Mouse (Mus musculus) embryonic stem cell, embryonic (primary cell): ENCODE measurements around the gene Ccna1.

Experiments used
- CTCF ChIA-PET, 4 experiments: fragments of 300-600 bp in 2 of 4; fragments of 350-600 bp in 2 of 4; sonication (Branson Sonifier 250); formaldehyde crosslinking; loops; one replicate each; lab custom pipeline; 2022; ENCODE audit warnings: inconsistent platforms in 2 of 4; lab: Charles Lee
- POLR2A ChIA-PET, 4 experiments: fragments of 300-600 bp in 2 of 4; fragments of 350-600 bp in 2 of 4; sonication (Branson Sonifier 250); formaldehyde crosslinking; loops; one replicate each; lab custom pipeline; 2022; ENCODE audit warnings: antibody characterized with exemption in 4 of 4, inconsistent platforms in 1 of 4; lab: Charles Lee

Ccna1 gene

DNA sequence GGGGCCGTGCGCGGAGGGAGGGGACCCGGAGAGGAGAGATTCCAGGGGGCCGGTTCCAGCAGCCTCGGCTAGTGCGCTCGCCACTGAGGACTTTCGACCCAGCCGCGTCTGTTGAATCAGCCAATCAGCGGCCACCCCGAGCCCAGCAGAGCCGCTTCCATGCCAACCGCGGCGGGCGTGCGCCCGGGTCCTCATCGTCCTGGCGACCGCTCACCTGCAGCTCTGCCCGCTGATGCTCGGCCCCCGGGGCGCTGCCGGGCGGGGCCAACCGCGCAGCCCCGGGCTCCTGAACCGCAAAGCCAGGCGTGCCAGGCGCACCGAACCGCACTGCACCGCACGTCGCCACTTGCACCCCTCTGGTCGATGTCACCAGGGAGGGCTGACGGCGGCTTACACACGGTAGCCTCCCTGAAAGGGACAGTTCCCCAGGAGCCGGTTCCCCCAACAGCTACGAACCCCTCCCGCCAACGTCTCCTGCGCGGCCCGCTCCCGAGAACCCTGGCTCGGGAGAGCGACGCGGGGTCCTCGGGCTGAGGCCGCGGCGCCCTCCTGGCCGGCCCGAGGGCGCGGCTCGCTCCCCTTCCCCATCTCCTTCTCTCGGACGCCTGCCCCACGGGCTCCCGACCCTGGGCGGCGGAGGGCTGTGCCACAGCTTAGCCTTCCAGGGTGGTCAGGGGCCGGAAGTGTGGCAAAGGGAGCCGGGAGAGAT lies at the start of gene Ccna1:
Ccna1 (minus strand) TSS at position 464 of the 709 bp plus-strand sequence.
- POLR2A ChIA-PET: interaction anchor here in 3 of 4 experiments (0.6 to 1.7 kb wide), 4 partner anchors 11 to 416 kb away, joined by 3 to 7 read pairs (median 4); no protein-coding TSS in a partner anchor
- CTCF ChIA-PET: no interaction called here

DNA sequence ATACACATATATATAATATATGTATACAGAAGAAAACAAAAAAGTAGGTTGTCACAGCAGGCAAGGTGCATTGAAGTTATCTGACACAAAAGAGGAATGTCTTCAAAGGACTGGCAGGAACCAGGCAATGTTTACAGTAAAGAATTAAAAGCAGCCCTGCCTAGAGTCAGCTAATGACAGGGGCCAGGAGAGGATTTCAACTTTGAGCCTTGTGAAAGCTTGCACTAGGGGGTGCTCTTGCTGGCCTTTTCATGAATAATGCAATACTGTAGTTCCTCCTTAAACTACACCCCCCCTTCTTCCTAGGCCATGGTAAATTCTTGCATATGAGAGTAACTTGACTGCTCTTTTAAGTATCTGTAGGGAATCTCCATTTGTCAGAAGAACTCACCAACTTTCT lies 45.8 kb upstream of the Ccna1 start:
- ChIA-PET CTCF (no interaction called here), POLR2A (no interaction called here)

DNA sequence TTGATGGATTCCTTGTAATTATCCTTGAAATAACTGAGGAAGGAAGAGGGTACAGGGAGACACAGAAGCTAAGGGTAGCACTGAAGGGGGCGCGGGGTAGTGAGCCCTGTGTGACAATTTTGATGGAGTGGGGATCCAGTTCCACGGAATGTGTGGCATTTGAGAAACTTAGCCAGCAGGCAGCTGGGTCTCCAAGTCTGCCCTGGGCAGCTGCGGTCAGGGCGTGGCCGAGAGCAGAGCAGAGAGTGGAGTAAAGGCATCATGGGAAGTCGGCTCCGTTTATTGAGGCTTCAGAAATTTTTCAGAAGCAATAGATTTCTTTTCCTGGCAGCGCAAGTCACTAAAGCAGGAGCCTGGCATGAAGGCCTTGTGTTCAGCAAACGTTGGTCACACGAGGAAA lies 43.7 kb upstream of the Ccna1 start:
- ChIA-PET POLR2A (interaction anchor here in 1 of 4 experiments (1.6 kb wide), 1 partner anchor 13 kb away, joined by 5 read pairs; the partner anchor contains the start of gene Spg20), CTCF (interaction anchor here in 1 of 4 experiments (0.5 to 0.6 kb wide), 2 partner anchors 16 to 164 kb away, joined by 4 to 8 read pairs; no protein-coding TSS in a partner anchor)

DNA sequence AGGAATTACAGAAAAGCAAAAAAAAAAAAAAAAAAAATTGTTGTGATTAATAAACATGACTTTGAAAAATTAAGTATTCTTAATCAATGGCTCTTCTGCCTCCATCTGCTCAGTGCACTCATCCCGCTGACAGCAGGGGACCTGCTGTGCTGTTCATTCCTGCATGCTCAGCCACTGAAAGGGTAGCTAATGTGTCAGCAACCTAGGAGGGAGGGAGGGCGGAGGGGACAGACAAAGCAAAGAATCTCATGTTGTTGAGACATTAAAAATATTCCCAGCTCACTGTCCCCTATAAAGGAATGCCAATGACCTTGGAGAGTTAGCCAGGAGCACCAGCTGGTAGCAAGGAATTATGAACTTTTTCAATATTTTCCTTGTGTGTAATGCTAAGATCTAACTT lies 42.7 kb upstream of the Ccna1 start:
- ChIA-PET CTCF (interaction anchor here in 2 of 4 experiments (0.7 to 1.1 kb wide), 2 partner anchors 139 to 256 kb away, joined by 3 to 6 read pairs; no protein-coding TSS in a partner anchor), POLR2A (interaction anchor here in 3 of 4 experiments (0.6 to 1.6 kb wide), 3 partner anchors 9 to 21 kb away, joined by 3 to 5 read pairs (median 3); partner anchors contain the start of gene Spg20 (in 1 of the 3))

DNA sequence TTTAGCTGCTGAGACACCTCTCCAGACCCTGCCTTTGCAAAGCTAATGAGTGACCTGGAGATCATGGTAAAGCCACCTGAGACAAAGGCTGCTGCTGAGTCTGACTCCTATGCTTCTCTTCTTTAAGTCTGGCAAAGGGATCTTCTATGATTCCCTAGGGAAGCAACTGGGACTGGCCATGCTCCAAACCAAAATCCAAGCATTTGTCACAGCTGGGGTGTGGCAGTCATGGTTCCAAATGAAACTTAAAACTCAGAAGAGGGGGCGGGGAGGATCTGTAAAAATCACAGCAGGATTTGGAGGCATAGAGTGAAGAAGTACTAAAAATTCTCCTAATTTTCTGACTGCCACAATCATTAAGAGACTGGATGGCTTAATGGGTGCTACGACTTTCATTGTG lies 41.9 kb upstream of the Ccna1 start:
- CTCF ChIA-PET: interaction anchor here in 2 of 4 experiments (1.8 kb wide), 2 partner anchors 10 to 17 kb away, joined by 4 to 5 read pairs; no protein-coding TSS in a partner anchor
- POLR2A ChIA-PET: interaction anchor here in 1 of 4 experiments (1.2 kb wide), 1 partner anchor 19 kb away, joined by 3 read pairs; no protein-coding TSS in a partner anchor

DNA sequence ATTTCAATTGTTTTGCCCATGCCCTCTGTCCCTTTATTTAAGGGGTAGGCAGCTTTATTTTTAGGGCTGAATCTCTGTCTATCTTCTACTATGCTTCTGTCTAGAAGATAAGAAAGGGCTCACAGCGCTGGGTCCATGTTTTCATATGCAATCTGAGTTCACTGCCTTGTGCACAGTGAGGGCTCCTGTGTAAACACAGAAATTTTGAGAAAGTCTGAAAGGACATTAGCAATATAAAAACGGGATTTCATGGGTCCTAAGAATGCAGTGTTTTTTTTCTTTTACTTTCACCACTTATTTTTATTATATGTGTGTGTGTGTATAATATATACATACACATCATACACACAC lies 41.3 kb upstream of the Ccna1 start:
- ChIA-PET CTCF (interaction anchor here in 2 of 4 experiments (0.9 to 1.8 kb wide), 4 partner anchors 10 to 351 kb away, joined by 3 to 5 read pairs (median 4); partner anchors contain the start of gene Spg20 (in 1 of the 2)), POLR2A (interaction anchor here in 1 of 4 experiments (1.2 kb wide), 1 partner anchor 19 kb away, joined by 3 read pairs; no protein-coding TSS in a partner anchor)

DNA sequence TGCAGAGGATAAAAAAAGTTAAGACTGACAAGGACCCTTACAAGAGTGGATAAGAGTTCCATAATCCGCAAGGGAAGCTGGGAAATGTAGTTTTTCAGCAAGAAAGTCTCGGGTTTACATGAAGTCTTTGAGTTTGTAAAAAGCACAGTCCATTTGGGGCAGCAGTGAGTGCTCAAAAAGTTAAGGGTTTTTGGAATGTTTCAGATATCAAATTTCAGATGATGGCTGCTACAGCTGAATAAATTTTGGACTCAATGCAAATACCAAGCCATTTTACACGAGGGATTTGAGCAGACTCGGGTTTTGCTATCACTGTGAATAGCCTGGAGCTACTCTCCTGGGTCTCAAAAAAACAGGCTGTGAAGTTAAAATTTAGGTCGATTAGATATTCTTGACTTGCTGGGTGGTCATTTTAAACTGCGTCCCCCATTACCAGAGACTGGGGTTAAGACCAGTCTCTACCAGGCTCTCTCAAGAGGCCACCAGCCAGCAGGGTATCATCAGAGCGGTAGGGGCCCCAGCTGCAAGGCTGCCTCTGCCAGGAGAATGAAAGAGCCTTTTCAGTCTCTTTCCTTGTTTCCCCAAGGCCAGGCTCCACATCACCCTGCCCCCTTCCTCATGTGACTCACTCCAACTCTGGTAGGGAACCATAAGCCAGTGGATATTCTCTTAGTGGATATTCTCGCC lies 40.8 kb upstream of the Ccna1 start:
- CTCF ChIA-PET: interaction anchor here in 2 of 4 experiments (0.9 to 1.8 kb wide), 5 partner anchors 9 to 350 kb away, joined by 3 to 5 read pairs (median 3); partner anchors contain the start of gene Spg20 (in 1 of the 2)
- POLR2A ChIA-PET: no interaction called here

DNA sequence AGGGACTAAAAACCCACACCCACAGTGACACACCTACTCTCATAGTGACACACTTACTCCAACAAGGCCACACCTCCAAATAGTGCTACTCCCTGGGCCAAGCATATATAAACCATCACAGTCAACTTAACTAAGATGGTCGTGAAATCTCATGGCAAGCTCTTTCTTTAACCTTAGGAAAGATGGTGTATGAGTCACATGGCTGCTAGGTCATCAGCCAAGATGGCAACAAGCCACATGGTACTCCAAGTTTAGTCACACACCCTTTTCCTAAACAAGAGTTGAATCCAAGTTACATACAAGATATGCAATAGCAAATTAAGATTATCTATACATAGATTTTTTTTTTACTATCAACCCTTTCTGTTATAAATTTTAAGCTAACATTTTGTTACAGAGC lies 37.9 kb upstream of the Ccna1 start:
- ChIA-PET POLR2A (no interaction called here), CTCF (interaction anchor here in 1 of 4 experiments (1.2 kb wide), 1 partner anchor 285 kb away, joined by 3 read pairs; no protein-coding TSS in a partner anchor)

DNA sequence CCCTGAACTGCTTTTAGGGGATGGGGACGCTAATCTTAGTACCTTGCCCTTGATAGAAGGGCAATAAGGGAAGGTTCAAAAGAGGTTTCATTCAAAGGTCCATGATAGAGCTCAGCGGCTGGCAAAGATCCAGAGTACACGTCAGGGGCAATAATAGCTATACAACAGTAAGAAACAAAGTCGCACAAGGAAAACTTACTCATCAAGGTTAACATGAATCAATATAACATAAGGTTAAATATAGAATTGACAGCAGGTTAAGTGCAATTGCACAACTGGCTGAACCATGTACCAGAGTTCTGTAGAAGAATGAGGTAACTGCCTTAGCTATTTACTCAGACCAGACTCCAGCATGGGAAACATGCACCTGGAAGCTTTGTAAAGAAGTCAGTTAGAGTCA lies 34.0 kb upstream of the Ccna1 start:
- POLR2A ChIA-PET: interaction anchor here in 1 of 4 experiments (1.3 kb wide), 1 partner anchor 9 kb away, joined by 3 read pairs; no protein-coding TSS in a partner anchor
- CTCF ChIA-PET: interaction anchor here in 1 of 4 experiments (0.6 kb wide), 1 partner anchor 191 kb away, joined by 3 read pairs; no protein-coding TSS in a partner anchor

DNA sequence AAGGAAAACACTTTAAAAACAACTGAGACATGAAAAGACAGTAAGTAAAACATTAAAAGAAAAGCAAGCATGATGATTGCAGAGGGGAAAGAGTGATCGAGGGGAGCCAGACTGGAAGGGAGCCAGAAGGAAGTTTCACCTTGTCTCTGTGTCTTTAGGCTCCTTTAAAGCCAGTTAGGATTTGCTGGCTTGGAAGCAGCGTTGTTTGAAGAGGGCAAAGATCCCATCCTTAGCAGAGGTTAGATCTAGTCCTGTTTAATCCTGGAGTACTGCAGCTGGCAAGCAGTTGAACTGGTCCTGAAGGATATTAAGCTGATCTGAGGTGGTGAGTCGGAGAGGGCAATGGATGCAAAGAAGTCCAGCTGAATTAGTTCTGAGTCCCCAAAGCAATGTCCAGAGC lies 33.5 kb upstream of the Ccna1 start:
- POLR2A ChIA-PET: interaction anchor here in 1 of 4 experiments (1.3 kb wide), 1 partner anchor 9 kb away, joined by 3 read pairs; no protein-coding TSS in a partner anchor
- CTCF ChIA-PET: interaction anchor here in 2 of 4 experiments (0.6 to 1.1 kb wide), 3 partner anchors 63 to 191 kb away, joined by 3 read pairs; no protein-coding TSS in a partner anchor

DNA sequence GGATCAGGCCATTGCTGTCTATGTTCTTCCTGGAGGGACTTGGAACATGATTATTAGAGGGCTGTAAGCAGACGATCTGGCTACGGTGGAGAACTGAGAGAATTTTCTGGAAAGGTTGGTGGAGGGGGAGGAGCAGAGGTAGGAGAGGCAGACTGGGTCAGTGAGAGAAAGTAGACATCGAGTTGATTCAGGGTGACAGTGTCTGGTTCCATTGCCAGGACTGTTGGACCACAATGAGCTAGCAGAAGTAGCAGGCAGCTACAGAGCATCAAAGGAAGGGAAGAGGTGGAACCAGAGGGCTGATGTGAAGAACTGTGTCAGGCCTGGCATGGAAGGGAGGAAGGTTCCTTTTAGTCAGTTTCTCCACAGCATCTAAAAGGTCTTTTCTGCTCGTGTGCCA lies 33.1 kb upstream of the Ccna1 start:
- CTCF ChIA-PET: interaction anchor here in 1 of 4 experiments (0.6 to 1.1 kb wide), 2 partner anchors 64 to 87 kb away, joined by 3 read pairs; no protein-coding TSS in a partner anchor

DNA sequence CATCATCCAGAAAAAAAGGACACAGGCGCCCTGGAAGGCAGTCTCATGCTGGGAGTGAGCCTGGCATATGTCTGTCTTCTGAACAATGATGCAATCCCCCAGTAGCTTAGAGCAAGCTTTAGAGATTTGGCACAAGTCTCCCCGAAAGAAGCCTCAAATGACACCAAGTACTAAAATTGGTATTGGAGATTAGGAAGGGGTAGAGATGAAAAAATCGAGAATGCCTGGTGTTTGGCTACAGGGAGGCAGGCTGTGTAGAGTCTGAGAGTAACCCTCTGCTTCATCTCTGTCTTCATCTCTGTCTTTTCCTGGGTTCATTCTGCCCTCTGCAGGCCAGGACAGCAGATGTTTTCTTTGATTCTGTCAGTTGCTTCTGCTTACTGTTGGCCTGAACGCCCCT lies 32.1 kb upstream of the Ccna1 start:
- ChIA-PET POLR2A (interaction anchor here in 1 of 4 experiments (0.6 kb wide), 1 partner anchor 1623 kb away, joined by 6 read pairs; no protein-coding TSS in a partner anchor), CTCF (interaction anchor here in 1 of 4 experiments (0.8 to 1.0 kb wide), 3 partner anchors 9 to 278 kb away, joined by 3 to 4 read pairs (median 3); no protein-coding TSS in a partner anchor)

More for the DNA sequence above, 33.1 kb upstream of the Ccna1 start:
- POLR2A ChIA-PET: interaction anchor here in 1 of 4 experiments (1.3 kb wide), 1 partner anchor 10 kb away, joined by 3 read pairs; no protein-coding TSS in a partner anchor

DNA sequence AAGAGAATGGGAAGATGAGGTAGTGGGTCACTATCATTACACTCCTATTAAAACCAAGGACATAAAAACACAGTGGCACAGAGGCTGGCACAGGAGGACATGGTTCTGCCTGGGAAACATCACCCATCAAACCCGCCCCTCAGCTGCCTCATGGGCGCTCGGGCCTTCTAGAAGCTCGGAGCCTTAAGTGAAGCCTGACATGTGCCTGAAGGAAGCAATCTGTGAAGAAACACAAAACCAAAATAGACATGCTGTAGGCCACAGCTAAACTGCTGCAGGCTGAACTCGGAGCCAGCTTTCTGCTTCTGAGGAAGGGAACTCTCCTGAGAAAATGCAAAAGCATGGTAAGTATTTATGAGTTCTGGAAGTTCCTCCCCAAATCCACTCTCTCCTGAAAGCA lies 31.6 kb upstream of the Ccna1 start:
- ChIA-PET CTCF (interaction anchor here in 1 of 4 experiments (0.8 to 1.0 kb wide), 3 partner anchors 9 to 278 kb away, joined by 3 to 4 read pairs (median 3); no protein-coding TSS in a partner anchor), POLR2A (interaction anchor here in 1 of 4 experiments (0.6 kb wide), 1 partner anchor 1623 kb away, joined by 6 read pairs; no protein-coding TSS in a partner anchor)

DNA sequence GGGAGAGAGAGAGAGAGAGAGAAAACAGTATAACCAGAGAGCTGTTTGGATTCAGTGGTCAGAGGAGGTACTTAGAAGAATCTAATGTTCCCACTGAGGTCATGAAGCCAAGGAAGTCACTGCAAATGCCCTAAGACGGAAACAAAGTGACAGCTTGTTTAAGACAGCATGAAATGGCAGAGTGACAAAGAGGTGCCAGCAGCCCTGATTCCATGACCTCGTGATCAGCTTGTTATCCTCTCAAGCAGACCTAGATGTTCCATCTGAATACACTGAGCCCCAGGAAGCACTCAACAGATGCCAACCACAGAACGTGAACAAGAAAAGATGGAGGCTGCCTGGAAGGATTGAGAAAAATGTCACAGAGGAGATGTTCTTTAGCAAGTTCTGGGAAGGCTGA lies 30.4 kb upstream of the Ccna1 start:
- CTCF ChIA-PET: no interaction called here
- POLR2A ChIA-PET: interaction anchor here in 1 of 4 experiments (0.7 kb wide), 1 partner anchor 55 kb away, joined by 3 read pairs; no protein-coding TSS in a partner anchor

DNA sequence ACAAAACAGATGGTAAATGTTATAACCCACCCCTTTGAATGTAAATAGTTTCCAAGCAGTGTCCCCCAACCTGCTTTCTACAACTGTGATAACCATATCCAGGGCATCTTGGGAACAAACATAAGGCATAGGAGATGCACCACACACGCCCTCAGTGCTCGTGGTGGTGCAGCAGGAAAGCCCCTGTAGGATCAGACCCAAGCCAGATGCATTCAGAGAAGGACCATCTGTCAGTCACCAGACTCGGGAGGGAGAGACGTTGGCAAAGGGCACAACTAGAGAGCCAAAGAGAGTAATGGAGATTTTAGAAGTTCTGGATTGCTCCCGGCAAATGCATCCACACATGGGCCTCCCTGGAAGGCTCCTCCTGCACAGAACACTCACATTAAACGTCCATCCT lies 29.5 kb upstream of the Ccna1 start:
- ChIA-PET CTCF (no interaction called here), POLR2A (interaction anchor here in 1 of 4 experiments (0.6 kb wide), 1 partner anchor 243 kb away, joined by 3 read pairs; no protein-coding TSS in a partner anchor)

DNA sequence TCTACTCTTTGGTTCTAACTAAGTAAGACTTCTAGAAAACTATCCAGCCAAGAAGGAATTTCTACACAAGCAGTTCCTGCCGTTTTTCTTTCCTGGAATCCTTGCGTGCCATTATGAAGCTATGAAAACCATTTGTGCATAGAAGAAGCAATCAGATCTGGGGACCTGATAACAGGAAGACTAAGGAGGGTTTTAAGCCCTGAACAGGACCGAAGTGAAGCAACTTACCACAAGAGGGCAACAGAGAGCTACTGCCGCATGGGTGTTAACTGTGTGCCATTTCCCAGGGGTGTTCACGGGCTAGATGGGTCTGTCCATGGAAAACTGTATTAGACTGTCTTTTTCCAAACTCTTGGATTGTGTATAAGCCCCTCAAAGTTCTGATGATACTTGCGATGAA lies 24.8 kb upstream of the Ccna1 start:
- ChIA-PET POLR2A (interaction anchor here in 1 of 4 experiments (1.1 kb wide), 1 partner anchor 11 kb away, joined by 3 read pairs; no protein-coding TSS in a partner anchor), CTCF (interaction anchor here in 3 of 4 experiments (0.7 to 1.8 kb wide), 20 partner anchors 12 to 275 kb away, joined by 3 to 8 read pairs (median 5); partner anchors contain the start of genes Sertm1 (in 2 of the 3) and Spg20 (in 2 of the 3))

DNA sequence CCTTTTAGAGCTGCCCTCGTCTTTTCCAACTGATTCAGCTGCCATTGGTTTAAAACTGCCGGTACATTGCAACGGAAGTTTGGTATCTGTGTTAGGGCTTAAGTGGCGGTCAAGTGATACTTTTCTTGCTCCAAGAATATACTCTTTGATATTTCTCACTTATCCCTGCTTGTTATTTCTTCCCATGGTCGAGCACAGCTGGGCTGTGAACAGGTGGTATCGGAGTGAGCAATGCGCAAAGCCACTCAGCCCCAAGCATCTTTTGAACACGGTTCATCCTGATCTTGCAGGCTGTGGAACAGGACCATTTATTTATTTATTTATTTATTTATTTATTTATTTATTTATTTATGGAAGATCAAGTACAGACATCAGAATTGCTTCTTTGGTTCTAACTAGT lies 24.3 kb upstream of the Ccna1 start:
- ChIA-PET POLR2A (interaction anchor here in 1 of 4 experiments (1.1 kb wide), 1 partner anchor 12 kb away, joined by 3 read pairs; no protein-coding TSS in a partner anchor), CTCF (interaction anchor here (0.6 to 1.8 kb wide), 17 partner anchors 12 to 275 kb away, joined by 3 to 8 read pairs (median 5); partner anchors contain the start of genes Sertm1 (in 2 of the 4) and Spg20 (in 1 of the 4))
